In genomic region chr8:83416878-83417277, GRCm38 (mm10) we compare ENCODE assay signal across 18 mouse cellular contexts. TPM values are rescaled to one million over a fixed set of nuclear protein-coding genes. Genes with fewer than 3 reads are reported as not detected.
"Had no signal": no experiment of that assay in that cellular context is flagged by ENCODE, and none has a peak within 500 bp of the region (broad histone marks: within the 10 kb centered on the region; RNA-seq: fewer than 3 reads in every experiment).

No protein-coding gene starts in this region.

- H3K27me3 ChIP-seq: lung, embryonic 15.5 days; midbrain, embryonic 13.5 days; midbrain, embryonic 15.5 days; neural tube, embryonic 12.5 days; stomach, embryonic 15.5 days had no signal

- H3K4me1 ChIP-seq: megakaryocyte, embryonic 14.5 days; midbrain, embryonic 13.5 days; midbrain, embryonic 15.5 days; neural tube, embryonic 12.5 days; stomach, embryonic 15.5 days had no signal

- H3K36me3 ChIP-seq: lung, embryonic 15.5 days; midbrain, embryonic 13.5 days; midbrain, embryonic 15.5 days; neural tube, embryonic 12.5 days; stomach, embryonic 15.5 days had no signal

- DNase-seq: lung, adult 2 months; lung, postnatal 14 days; lung, postnatal 36 days; right cerebral cortex, postnatal 14 days; thymus, adult 2 months; thymus, postnatal 25 days; thymus, postnatal 4 days had no signal

- H3K9ac ChIP-seq: lung, embryonic 15.5 days; midbrain, embryonic 13.5 days; midbrain, embryonic 15.5 days; neural tube, embryonic 12.5 days; stomach, embryonic 15.5 days had no signal

- H3K4me2 ChIP-seq: lung, embryonic 15.5 days; midbrain, embryonic 11.5 days; midbrain, embryonic 13.5 days; midbrain, embryonic 15.5 days; neural tube, embryonic 12.5 days; stomach, embryonic 15.5 days had no signal

- H3K9me3 ChIP-seq: lung, embryonic 15.5 days; megakaryocyte, embryonic 14.5 days; midbrain, embryonic 13.5 days; midbrain, embryonic 15.5 days; neural tube, embryonic 12.5 days; stomach, embryonic 15.5 days had no signal

- H3K27ac ChIP-seq: lung, embryonic 15.5 days; macrophage; midbrain, embryonic 13.5 days; midbrain, embryonic 15.5 days; neural tube, embryonic 12.5 days; stomach, embryonic 15.5 days; stomach, postnatal 0 days had no signal

- H3K4me3 ChIP-seq: lung, embryonic 15.5 days; megakaryocyte, embryonic 14.5 days; midbrain, embryonic 13.5 days; midbrain, embryonic 15.5 days; neural tube, embryonic 12.5 days; stomach, embryonic 15.5 days had no signal

RNA-seq across cellular contexts. Expression of gene Clgn, which starts 27.2 kb away (rescaled TPM):
- total RNA-seq: monocyte, adult 5-6 weeks; neutrophil, adult 5-6 weeks had no signal
- polyA plus RNA-seq: lung, adult 2 months; macrophage had no signal
